Mouse (Mus musculus): Measurements from ENCODE around the gene Sept6. TPM values are rescaled to one million over a fixed set of nuclear protein-coding genes. Genes with fewer than 3 reads are reported as not detected.
A peak's percentile ranks its signal among the peaks of the same experiment; 100 is the strongest.

The Sept6 gene
- total RNA-seq (2022) = 10 to 100 TPM; 45.3 to 51.8 (median 48.0) TPM

DNA sequence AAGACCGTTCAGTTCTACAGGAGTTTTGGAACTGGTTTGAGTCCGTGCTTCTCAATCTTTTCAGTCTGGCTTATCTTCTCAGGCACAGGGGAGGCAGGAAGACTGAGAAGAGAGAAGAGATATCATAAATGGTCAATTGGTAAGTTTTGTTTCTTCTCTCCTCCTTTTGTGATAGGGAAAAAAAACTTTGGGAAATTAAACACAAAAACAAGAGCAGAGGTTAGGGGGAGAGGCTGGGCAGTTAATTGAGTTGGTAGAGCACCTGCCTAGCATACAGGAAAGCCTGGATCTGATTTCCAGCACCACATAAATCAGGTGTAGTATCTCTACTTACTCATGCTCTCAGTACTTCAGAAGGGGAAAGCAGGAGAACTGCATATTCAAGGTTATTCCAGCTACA, at the start of gene Sept6:
Gene Sept6, minus strand, starts transcription at position 101 of the 400 bp plus-strand sequence.
- no peak for DNase-seq (ENCODE audit: low spot score in 2 of 2)

GRCm38 (mm10) chrX:37028378-37028777, 36.8 kb upstream of the Sept6 start:
- DNase-seq (ENCODE audit: low spot score in 2 of 2) = peak; percentile 10 to 26

- DNase-seq (ENCODE audit: low spot score in 2 of 2) = no peak
Measured at GRCm38 (mm10) chrX:37023652-37024309, 32.2 kb upstream of the Sept6 start.

DNA sequence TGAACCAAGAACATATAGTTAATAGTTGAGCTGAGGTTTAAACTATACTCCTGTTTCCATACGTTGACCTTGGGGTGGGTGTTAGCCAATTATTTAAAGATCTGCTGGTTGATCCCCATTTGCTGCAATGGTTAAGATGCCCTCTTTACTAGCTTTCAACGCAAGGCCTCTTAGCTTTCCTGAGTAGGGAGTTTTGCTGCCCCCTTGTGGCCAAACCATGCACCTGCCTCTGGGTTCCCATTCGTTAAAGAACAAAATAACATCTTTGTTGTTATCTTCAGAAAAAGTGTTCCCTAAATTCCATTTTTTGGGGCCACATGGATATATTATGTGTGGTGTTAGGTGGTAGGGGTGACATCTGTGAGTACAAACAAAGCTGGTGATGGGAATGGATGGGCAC, 31.1 kb upstream of the Sept6 start:
- peak; percentile 19 to 53 for DNase-seq (ENCODE audit: low spot score in 2 of 2)

DNA sequence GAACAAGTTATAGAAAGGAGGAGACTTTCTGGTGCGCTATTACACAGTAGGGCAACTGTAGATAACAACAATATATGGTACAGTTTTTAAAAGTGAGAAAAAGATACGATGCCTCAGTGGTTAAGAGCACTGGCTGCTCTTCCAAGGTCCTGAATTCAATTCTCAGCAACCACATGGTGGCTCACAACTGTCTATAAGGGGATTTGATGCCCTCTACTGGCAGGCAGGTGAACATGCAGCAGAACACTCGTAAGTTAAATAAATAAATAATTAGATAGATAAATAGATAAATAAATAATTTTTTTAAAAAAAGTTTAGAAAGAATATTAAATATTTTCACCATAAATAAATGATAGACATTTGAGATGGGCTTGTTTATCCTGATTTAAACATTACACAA, 27.5 kb upstream of the Sept6 start:
- no peak for DNase-seq (ENCODE audit: low spot score in 2 of 2)

DNA sequence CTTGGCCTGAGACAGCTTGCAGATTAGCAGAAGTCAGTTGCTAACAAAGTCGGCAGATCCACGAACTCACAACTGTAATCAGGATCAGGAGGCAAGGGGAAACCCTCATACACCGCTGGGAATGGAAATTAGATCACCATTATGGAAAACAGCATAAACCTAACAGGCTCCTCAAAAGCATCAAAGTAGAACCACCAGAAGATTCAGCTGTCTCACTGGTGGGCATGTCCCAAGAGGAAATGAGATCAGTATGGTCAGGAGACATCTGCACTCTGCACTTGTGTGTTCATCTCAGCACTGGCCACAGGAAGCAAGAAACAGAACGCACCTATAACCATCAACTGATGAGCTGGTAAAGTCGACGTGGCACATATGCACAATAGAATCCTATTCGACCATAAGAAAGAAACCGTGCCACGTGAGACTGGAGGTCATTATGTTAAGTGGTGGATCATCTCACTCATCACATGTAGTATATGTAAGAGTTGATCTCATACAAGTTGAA, 26.6 kb upstream of the Sept6 start:
- no peak for DNase-seq (ENCODE audit: low spot score in 2 of 2)

DNA sequence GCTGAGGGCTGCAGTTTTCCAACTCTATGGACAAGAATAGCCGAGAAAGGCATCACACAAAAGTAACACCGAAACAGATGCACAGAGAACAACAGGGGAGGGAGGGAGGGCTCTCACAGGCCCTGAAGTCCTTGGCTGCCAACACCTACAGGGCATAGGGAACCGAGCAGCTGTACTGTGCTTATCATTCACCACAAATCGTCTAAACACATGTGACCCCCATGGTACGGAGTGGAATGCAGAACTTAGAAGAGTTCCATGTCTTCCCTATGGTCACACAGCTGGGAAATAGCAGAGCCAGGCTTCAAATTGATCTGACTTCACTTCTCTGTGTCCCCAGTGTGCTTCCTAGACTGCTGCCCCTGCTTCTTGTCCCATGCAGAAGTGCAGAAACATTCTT, 22.3 kb upstream of the Sept6 start:
- no peak for DNase-seq (ENCODE audit: low spot score in 2 of 2)

GRCm38 (mm10) chrX:36991039-36991438, 555 bp downstream of the Sept6 start:
- DNase-seq (ENCODE audit: low spot score in 2 of 2) = no peak

- DNase-seq (ENCODE audit: low spot score in 2 of 2) = no peak
Measured at GRCm38 (mm10) chrX:36989752-36990404, 1.7 kb downstream of the Sept6 start.

DNA sequence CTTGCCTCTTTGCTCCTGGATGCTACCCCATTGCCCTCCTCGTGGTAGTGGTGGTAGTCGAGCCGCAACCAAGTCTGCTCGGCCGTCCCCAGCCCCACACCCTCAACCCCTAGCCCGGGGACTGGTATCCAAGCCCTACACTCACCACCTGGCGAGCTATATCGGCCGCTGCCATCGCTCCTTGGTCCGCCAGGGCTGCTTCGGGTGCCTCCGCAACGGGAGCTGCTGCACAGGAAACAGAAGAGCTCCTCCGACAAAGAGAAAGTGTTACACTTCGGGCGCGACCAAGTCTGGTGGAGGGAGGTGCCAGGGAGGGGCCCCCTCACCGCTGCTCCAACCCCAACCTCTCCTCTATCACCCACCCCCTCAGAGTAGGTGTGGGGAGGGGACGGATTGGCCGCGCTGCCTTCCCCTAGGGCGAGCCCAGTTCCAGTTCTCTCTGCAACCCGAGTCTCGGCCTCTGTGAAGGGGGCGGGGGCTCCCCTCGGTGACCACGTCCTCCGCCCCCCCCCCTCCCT, 2.3 kb downstream of the Sept6 start:
- peak in 1 of 2 experiments; percentile 46 for DNase-seq (ENCODE audit: low spot score in 2 of 2)

GRCm38 (mm10) chrX:36988754-36989153, 2.8 kb downstream of the Sept6 start:
- no peak for DNase-seq (ENCODE audit: low spot score in 2 of 2)

DNA sequence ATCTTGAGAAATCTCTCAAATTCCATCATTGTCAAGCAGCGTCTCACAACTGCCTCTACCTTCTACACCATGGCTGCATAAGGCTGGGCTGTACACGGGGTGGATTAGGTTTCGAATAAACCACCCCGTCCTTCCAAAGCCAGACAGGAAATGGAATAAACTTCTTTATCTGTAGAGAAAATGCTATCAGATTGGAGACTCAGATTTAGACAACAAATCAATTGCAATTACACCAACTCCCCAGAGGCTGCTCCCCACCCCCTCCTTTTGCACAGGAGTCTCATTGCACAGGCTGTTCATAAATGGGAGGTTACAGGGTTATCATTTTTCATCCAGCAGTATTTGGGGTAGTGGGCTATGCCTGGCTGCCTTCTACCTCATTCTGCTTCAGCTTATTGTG, 3.7 kb downstream of the Sept6 start:
- no peak for DNase-seq (ENCODE audit: low spot score in 2 of 2)

DNA sequence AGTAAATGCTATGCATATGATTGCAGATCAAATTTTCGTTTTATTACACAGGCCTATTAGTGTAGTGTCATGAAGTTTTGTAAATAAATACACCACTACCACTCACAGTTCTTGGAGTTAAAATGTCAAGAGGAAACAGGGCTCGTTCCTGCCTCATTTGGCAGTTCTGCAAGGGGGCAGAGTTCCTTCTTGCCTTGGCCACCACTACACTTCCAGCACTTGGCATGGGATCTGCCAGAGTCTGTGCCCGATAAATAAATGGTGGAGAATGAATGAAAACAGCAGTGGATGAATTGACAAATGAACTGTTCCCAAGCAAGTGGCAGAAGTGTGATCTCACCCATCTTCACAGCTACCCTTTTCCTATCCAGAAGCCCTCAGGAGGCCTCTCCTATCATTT, 6.6 kb downstream of the Sept6 start:
- no peak for DNase-seq (ENCODE audit: low spot score in 2 of 2)

DNA sequence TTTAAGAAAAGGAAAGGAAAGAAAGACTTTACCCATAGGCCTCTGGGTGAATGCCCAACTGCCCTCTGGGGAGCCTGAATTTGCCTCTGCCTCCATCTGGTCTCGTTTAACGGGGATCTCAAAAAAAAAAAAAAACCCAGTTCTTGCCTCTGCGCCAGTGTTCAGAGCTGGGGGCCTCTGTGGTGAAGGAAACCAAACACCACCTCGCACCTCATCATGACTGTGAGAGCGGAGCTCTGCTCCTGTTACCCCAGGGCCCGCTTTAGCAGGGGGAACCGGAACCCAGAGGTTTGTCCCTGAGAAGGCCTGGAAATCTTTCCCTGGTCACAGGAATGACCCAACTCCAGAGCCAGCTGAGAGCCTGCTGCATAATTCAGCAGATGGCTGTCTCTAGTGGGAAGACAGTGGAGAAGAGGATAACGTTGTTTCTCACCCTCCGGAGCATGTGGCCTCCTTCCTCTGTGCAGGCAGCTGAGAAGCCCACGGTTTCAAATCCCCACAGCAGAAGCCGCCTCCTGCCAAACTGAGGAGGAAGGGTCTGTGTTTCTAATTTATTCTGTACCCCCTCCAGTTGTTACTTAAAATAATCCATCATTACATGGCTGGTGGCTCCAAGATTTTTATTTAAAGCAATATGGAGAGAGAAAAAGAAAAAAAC, 7.8 kb downstream of the Sept6 start:
- peak in 1 of 2 experiments; percentile 21 for DNase-seq (ENCODE audit: low spot score in 2 of 2)

GRCm38 (mm10) chrX:36982892-36983653, 8.5 kb downstream of the Sept6 start:
- no peak for DNase-seq (ENCODE audit: low spot score in 2 of 2)

GRCm38 (mm10) chrX:36980563-36981187, 10.9 kb downstream of the Sept6 start:
- no peak for DNase-seq (ENCODE audit: low spot score in 2 of 2)

DNA sequence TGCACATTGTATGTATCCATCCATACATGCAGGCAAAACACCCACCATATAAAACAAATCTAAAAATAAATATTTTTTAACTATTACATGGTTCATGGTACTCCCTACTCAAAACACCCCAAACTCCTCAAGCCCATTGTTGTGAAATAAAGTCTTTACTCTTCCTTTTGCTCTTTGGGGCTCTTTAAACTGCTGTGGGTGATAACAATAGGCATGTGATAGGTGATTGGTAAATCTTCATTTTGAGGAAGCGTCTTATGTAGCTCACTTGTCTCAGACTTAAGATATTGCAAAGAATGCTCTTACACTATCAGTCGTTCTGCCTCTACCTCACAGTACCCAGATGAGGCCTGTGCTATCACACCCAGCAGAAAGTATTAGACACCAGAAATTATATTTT, 13.7 kb downstream of the Sept6 start:
- DNase-seq (ENCODE audit: low spot score in 2 of 2) = no peak

DNA sequence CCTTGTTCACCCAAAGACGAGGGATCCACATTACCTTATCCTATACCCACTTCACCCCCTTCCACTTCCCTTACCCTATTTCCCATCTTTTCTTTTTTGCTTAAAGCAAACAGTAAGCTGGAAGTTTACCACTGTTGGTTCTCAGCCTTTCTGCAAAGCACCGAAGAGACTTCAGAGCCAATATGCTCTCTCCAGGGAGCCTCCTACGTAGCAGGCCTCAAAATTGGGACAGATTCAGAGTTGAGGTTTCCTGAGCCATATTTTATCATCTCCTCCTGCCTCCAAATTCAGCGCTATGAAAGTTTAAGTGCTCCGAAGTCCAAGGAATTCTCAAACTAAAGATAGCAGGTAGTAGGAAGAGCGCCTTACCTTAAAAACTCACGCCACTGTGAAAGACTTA, 14.6 kb downstream of the Sept6 start:
- DNase-seq (ENCODE audit: low spot score in 2 of 2) = peak in 1 of 2 experiments; percentile 12

DNA sequence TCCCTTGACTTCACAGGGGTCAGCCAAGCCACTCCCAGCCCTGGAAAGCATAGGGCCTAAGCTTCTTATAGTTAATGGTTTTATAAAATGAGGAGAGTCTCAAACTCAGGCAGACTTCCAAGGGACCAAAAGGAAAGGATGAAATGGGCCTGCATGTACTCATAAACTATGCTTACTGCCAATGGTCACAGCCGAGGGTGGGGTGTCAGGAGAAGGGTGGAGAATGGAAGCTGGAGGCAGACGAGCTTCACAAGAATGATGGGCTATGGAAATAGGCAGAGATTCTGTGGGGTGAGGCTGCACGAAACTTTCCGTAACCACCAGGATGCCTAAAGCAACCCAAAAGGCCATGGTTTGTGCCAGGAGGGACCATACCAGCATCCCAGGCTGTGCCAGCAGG, 15.3 kb downstream of the Sept6 start:
- DNase-seq (ENCODE audit: low spot score in 2 of 2) = no peak

DNA sequence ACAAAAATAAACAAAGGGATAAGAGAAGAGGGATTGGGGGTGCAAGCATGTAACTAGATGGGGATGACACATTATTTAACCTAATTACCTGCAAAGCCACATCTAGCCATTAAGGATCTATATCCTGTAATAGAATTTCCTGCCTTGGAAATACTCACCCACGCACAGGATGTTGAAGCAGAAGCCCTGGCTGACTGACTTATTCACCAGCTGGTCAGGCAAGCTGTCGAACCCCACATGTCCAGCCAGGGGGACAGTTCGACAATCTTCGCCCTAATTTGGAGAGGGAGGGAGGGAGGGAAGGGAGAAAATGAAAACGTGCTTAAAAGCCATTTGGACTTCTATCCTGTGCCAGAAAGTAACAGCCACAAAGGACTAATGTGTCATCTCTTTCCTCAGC, 16.7 kb downstream of the Sept6 start:
- no peak for DNase-seq (ENCODE audit: low spot score in 2 of 2)

DNA sequence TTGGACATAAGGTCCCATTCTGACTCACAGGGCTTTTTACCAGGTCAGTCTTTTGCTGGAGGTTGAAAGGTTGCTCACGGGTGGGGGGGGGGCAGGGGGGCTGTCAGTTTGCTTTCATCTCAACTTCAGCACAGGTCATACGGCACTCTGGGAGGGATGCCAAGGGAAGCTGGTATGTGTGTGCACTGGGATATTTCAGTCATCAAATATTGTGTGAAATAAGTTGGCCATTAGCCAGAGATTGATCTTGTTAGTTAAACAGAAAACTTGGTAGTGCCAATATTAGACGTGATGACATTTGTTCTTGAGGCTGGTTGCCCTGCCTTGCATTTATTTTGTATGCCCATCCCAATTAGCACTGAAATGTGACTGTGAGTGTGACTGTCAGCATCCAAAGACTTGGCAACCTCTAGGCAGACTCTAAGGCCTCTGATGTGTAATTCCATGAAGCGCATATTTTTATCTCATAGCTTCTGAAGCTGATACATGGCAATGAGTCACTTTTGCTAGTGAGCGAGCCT, 18.6 kb downstream of the Sept6 start:
- no peak for DNase-seq (ENCODE audit: low spot score in 2 of 2)

Measured in layer of hippocampus, adult 8-10 months (tissue).